Mouse (Mus musculus) C2C12 (cell line): ENCODE data around the gene Foxa1.

Experiments used
- CEBPB ChIP-seq: IDR thresholded peaks from one replicate; pipeline ENCODE4 v1.6.1; 2011; ENCODE audit warnings: low read depth, mild to moderate bottlenecking, control low read depth, moderate library complexity
- CTCF ChIP-seq: IDR thresholded peaks from one replicate; pipeline ENCODE4 v1.5.1; 2011; ENCODE audit not compliant: control insufficient read depth, insufficient read depth, insufficient read length
- FOSL1 ChIP-seq: IDR thresholded peaks from one replicate; pipeline ENCODE4 v1.8.0; 2011; ENCODE audit warnings: mild to moderate bottlenecking, low read length; ENCODE audit not compliant: poor library complexity, insufficient read depth, severe bottlenecking
- MAX ChIP-seq: IDR thresholded peaks from one replicate; pipeline ENCODE4 v1.6.1; 2011; ENCODE audit warnings: mild to moderate bottlenecking, control low read depth
- MYOD1 ChIP-seq: IDR thresholded peaks from one replicate; pipeline ENCODE4 v1.6.1; 2011; ENCODE audit warnings: low read depth; ENCODE audit not compliant: control insufficient read depth, insufficient read length
- MYOG ChIP-seq: IDR thresholded peaks from one replicate; pipeline ENCODE4 v1.6.1; 2011; ENCODE audit not compliant: control insufficient read depth, insufficient read length; ENCODE audit errors: extremely low read depth
- USF1 ChIP-seq: IDR thresholded peaks from one replicate; pipeline ENCODE4 v1.6.1; 2011; ENCODE audit warnings: low read depth, mild to moderate bottlenecking, control low read depth, moderate library complexity

DNA sequence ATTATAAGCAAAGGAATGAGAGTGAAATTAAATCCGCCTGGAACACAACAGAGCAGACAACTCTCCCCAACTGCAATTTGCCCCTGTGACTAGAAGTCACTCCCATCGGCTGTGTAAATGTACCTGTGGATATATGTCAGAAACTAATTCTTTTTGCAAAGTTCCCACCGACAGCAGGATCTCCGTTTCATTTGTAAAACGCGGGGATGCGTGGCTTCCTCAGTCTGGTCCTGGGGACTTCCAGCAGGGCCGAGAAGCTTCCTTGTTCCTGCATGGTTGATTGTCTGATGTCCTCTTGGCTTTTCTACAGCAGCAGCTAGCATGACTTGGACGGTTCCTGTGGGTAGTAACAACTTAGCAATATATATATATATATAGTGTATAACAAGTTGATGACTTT, 1.2 kb upstream of the Foxa1 start:
- TF ChIP-seq CTCF: no peak
- no peak for TF ChIP-seq MYOD1
- TF ChIP-seq CEBPB: no peak
- TF ChIP-seq MYOG: no peak
- TF ChIP-seq USF1: no peak
- no peak for TF ChIP-seq MAX
- no peak for TF ChIP-seq FOSL1
